Mouse (Mus musculus): Measurements from ENCODE around the gene Ryr3.

The Ryr3 gene

DNA sequence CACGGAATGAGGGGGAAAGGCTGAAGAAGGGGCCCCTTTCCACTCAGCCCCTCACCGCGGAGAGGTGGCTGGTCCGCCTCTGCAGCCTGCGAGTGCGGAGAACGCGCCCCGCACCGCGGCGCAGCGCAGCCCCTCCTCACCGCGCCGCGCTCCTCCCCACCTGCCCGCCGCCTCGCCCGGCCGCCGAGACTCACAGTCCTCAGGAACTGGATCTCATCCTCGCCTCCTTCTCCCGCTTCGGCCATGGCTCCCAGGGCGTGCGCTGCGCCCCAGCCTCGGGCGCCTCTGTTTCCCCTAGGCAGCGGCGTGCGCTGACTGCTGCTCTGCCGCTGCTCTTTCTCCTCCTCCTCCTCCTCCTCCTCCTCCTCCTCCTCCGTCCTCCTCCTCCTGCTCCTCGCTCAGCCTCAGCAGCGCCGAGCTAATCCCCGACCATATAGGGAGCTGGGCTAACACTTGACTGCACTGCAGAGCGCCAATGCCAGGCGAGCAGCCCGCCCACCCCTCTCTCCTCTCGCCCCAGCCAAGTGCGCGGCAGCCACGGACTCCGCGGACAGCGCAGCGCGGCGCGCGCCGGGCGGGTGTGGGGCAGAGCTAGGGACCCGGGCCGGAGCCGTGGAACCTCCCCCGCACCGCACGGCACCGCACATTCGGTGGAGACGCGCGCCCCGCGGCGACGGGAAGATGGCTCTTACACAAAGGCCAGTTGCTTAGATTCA lies at the start of gene Ryr3:
Ryr3 (minus strand) TSS at position 351 of the 716 bp plus-strand sequence.
- DNase-seq (ENCODE audit: low read depth, low spot score): peak; percentile 24

GRCm38 (mm10) chr2:113238871-113239270 lies 22.0 kb upstream of the Ryr3 start:
- DNase-seq (ENCODE audit: low read depth, low spot score): no peak

GRCm38 (mm10) chr2:113236993-113237392 lies 20.1 kb upstream of the Ryr3 start:
- no peak for DNase-seq (ENCODE audit: low read depth, low spot score)

- DNase-seq (ENCODE audit: low read depth, low spot score): peak; percentile 46
Measured at GRCm38 (mm10) chr2:113234559-113234958, 17.7 kb upstream of the Ryr3 start.

DNA sequence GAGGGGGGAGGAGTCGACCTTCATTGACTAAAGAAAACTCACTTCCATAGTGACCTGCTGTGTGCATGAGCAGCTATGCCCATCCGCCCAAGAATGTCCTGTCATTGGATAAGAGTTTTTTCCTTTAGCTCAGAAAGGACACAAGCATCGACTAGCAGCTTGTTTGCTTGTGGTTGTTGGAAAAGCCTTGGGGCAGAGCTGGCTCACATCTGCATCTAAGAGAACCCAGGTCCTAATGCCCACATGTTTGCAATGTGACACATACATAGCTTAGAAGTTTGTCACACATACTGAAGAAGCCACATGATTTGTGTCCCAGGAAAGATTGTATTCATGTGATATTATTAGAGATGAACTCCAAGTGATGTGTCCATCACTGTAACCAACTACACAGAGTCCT lies 16.5 kb upstream of the Ryr3 start:
- no peak for DNase-seq (ENCODE audit: low read depth, low spot score)

GRCm38 (mm10) chr2:113216105-113216745 lies 671 bp downstream of the Ryr3 start:
- DNase-seq (ENCODE audit: low read depth, low spot score): no peak

GRCm38 (mm10) chr2:113210023-113210422 lies 6.9 kb downstream of the Ryr3 start:
- DNase-seq (ENCODE audit: low read depth, low spot score): no peak

DNA sequence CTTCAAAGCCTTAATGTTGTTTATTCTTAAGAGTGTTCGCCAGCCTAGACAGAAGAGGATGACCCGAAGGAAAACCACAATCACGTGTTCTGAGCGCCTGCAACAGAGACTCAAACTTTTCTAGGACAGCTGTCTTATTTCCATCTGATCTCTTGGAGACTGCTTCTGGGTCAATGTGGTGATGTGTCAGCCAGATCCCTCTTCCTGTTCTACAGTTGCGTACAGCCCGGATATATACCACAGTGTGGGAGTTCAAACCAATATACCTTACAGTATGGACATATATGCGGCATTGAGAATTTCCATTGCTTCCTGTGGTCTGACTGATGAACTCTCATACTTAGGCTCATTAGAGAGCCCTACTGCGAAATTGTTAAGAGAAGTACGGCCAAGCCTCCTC lies 7.6 kb downstream of the Ryr3 start:
- no peak for DNase-seq (ENCODE audit: low read depth, low spot score)

GRCm38 (mm10) chr2:113202857-113203256 lies 14.0 kb downstream of the Ryr3 start:
- DNase-seq (ENCODE audit: low read depth, low spot score): no peak

DNA sequence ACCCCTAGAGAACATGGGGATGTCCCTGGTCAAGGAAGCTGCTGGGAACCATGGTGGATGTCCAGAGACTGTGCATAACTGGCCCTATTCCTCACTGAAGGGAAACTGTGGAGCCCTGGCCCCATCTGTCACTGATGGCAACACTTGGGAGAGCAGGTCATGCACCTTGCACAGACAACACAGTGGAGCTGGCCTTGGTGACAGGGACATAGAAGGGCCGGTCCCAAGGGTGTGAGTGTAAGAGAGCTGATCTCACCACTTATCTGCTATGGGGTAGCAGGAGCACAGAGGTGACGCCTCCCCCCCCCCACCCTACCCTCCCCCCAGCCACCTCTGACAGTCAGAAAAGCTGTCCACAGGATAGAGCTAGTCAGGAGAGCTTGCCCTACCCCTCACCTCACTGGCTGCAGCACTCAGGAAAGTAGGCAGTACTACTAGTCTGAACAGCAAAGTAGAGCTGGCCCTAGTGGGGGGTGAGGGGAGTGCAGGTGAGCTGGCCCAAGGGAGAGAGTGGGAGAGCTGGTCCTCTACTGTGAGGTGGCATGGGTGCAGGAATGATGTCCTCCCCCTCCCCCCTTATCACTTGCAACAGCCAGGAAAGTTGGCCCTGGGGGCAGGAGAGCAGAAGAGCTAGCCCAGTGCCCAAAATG lies 17.7 kb downstream of the Ryr3 start:
- no peak for DNase-seq (ENCODE audit: low read depth, low spot score)

DNA sequence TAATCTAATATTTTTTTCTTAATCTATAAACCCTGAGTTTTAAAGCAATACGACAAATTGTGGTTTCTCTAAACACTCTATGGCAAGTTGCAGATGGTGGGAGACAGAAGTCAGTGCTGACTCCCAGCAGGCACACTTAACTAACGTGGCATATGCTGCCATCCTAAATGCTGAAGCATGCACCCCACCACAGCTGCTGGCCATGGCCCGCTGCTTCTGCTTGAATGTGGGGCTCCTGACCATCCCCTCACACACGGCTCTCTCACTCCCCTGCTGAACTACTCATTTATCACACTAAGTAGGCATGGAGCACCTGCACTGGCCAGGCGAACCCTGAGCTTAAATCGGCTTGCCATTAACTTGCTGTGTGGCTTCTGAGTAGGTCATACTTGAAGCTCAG lies 29.7 kb downstream of the Ryr3 start:
- DNase-seq (ENCODE audit: low read depth, low spot score): no peak

- DNase-seq (ENCODE audit: low read depth, low spot score): peak; percentile 14
Measured at GRCm38 (mm10) chr2:113181701-113182100, 35.2 kb downstream of the Ryr3 start.

DNA sequence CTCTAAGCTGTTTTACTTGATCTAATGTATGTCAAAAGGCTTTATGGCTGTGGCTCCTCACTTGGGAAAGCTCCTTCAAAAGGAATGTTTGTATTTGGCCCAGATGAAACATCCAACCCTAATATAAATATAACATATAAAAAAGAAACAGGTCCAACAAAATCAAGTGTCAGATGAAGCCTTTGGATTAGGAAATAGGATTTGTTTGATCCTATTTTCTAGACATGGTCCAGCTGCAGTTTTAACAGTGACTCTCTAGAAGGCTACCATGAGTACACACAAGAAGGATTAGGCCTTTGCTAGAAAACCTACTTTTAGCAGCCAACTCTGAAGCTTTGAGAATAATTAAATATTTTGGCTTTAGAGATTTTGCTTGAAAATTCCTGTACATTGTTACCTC lies 38.8 kb downstream of the Ryr3 start:
- no peak for DNase-seq (ENCODE audit: low read depth, low spot score)

DNA sequence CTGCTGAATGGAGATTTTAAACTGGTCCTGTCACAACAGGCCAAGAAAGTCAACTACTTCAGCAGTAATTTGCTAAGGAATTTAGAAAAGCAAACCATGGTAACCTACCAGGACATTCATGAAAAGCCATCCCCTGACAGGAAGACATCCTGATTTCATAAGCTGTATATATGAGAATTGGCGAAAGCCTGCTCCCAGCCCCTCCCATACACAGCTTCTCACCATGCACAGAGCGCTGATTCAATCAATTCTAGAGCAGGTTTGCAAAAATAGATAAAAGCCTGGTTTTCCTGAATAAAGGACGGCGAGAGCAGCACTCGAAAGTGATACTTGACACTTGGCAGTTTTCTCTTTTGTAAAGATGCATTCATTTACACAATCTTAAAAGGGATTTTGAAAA lies 40.6 kb downstream of the Ryr3 start:
- DNase-seq (ENCODE audit: low read depth, low spot score): no peak

DNA sequence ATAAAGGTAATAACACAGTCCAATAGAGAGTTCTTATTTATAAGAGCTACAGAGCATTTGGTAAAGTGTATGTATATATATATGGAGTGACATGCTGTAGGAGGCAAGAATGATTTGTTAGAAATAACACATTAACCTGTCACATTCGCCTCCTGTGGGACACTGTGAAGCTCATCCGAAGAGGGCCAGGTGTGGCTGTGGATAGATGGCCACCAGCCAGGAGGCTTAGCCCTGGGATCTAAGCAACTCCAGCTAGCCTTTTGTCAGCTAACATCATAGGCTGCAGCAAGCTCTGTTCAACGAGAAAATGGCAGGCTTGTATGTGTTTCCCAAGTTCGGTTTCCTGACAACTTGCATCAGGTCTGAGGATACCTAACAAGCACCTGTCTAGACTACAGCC lies 48.8 kb downstream of the Ryr3 start:
- no peak for DNase-seq (ENCODE audit: low read depth, low spot score)

- no peak for DNase-seq (ENCODE audit: low read depth, low spot score)
Measured at GRCm38 (mm10) chr2:113161494-113161893, 55.4 kb downstream of the Ryr3 start.

DNA sequence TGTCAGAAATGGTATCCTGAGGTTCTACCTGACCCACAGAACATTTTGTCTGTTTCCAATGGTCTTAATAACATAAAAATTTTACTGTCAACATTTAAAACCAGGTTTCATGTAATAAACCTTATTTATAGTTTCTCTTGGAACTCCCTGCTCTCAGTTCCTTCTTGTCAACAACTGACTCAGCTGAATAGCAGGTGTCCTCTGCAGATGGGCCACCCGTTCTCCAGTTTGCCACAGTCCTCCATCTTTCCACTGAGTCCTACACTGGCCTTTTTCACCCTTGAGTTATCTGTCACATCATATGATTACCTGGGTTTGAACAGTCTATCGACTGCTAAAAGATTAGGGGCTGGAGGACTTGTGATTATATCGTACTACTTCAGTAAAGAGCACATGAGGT lies 79.1 kb downstream of the Ryr3 start:
- no peak for DNase-seq (ENCODE audit: low read depth, low spot score)

DNA sequence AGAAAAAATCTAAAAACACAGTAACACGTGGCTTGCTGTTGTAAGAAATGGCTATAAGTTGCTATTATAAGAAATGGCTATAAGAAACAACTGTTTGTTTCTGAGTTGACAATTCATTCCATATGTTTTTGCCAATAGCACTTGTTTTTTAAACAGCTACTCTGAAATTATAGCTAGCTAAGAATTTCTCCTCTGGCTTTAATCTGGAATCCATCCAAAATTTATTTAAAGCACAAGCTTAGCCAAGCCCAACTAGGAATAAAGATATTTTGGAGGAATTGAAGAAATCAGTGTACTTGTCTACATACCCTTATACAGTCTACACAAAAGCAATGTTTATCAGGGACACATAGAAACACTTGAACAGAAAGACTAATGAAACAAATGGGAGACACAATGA lies 93.4 kb downstream of the Ryr3 start:
- no peak for DNase-seq (ENCODE audit: low read depth, low spot score)

DNA sequence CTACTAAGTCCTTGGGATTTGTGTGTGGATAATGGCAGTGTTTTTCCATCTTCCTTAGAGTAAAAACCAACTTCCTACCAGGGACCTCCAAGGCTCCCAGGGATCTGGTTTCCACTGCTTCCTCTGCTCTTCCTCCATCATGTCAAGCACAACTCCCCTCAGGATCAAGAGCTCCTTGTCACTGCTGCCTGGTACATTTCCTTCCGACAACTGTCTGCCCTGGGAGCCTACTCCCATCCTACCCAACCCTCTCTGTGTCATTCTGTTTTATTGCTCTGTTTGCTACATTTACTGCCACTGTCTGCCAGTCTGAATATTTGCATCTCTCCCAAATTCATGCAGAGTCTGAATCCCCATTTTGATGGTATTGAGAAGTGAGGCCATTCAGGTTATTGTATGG lies 97.8 kb downstream of the Ryr3 start:
- no peak for DNase-seq (ENCODE audit: low read depth, low spot score)

GRCm38 (mm10) chr2:113116788-113117187 lies 100.1 kb downstream of the Ryr3 start:
- no peak for DNase-seq (ENCODE audit: low read depth, low spot score)

GRCm38 (mm10) chr2:113115897-113116283 lies 101.0 kb downstream of the Ryr3 start:
- DNase-seq (ENCODE audit: low read depth, low spot score): no peak

GRCm38 (mm10) chr2:113115248-113115896 lies 101.5 kb downstream of the Ryr3 start:
- DNase-seq (ENCODE audit: low read depth, low spot score): no peak
